Mouse (Mus musculus) induced T-regulatory cell, adult 2 months (primary cell): ENCODE measurements around the gene Gm45233.
A peak's percentile ranks its signal among the peaks of the same experiment; 100 is the strongest.

ENCODE experiments used
- DNase-seq: peaks from one replicate; pipeline ENCODE4 v3.0.0-alpha.2; 2012; ENCODE audit warnings: low read depth

Gene Gm45233

GRCm38 (mm10) chr7:43448246-43448645 lies 4.3 kb downstream of the Gm45233 start:
- no peak for DNase-seq

GRCm38 (mm10) chr7:43449811-43450210 lies 5.9 kb downstream of the Gm45233 start:
- DNase-seq: no peak

GRCm38 (mm10) chr7:43451726-43452125 lies 7.8 kb downstream of the Gm45233 start:
- no peak for DNase-seq

- peak; percentile 65 for DNase-seq
Observed at GRCm38 (mm10) chr7:43452609-43453008, 8.7 kb downstream of the Gm45233 start.

- DNase-seq: no peak
Observed at GRCm38 (mm10) chr7:43453599-43454355, 9.8 kb downstream of the Gm45233 start.

- DNase-seq: no peak
Observed at GRCm38 (mm10) chr7:43454371-43454770, 10.4 kb downstream of the Gm45233 start.

- DNase-seq: no peak
Observed at GRCm38 (mm10) chr7:43462851-43463250, 18.9 kb downstream of the Gm45233 start, which contains the start of gene Vsig10l. Vsig10l (plus strand) TSS chr7:43463151.

- DNase-seq: no peak
Observed at GRCm38 (mm10) chr7:43463976-43464375, 20.0 kb downstream of the Gm45233 start.

- no peak for DNase-seq
Observed at GRCm38 (mm10) chr7:43464864-43465343, 21.0 kb downstream of the Gm45233 start.

- DNase-seq: peak; percentile 98
Observed at GRCm38 (mm10) chr7:43465344-43466098, 21.6 kb downstream of the Gm45233 start.

- DNase-seq: peak; percentile 91
Observed at GRCm38 (mm10) chr7:43466099-43466694, 22.3 kb downstream of the Gm45233 start.

GRCm38 (mm10) chr7:43470373-43470772 lies 26.4 kb downstream of the Gm45233 start:
- DNase-seq: peak; percentile 81

- peak; percentile 68 for DNase-seq
Observed at GRCm38 (mm10) chr7:43475706-43476105, 31.8 kb downstream of the Gm45233 start.

GRCm38 (mm10) chr7:43476376-43476775 lies 32.4 kb downstream of the Gm45233 start:
- DNase-seq: no peak

- DNase-seq: peak; percentile 37
Observed at GRCm38 (mm10) chr7:43481191-43481590, 37.3 kb downstream of the Gm45233 start.

GRCm38 (mm10) chr7:43482090-43482716 lies 38.3 kb downstream of the Gm45233 start:
- DNase-seq: no peak

- DNase-seq: no peak
Observed at GRCm38 (mm10) chr7:43483236-43483635, 39.3 kb downstream of the Gm45233 start.

GRCm38 (mm10) chr7:43488646-43489045 lies 44.7 kb downstream of the Gm45233 start:
- no peak for DNase-seq

GRCm38 (mm10) chr7:43489631-43490125 lies 45.8 kb downstream of the Gm45233 start, which contains the start of gene Iglon5:
Iglon5 (minus strand) TSS chr7:43490075.
- no peak for DNase-seq

- no peak for DNase-seq
Observed at GRCm38 (mm10) chr7:43490182-43490584, 46.3 kb downstream of the Gm45233 start.

- no peak for DNase-seq
Observed at GRCm38 (mm10) chr7:43490861-43491260, 46.9 kb downstream of the Gm45233 start.
